Comparison of ENCODE assay signal across 8 mouse cellular contexts in genomic region chr1:69685890-69686490, GRCm38 (mm10). TPM values are rescaled to one million over a fixed set of nuclear protein-coding genes. Genes with fewer than 3 reads are reported as not detected.
A peak's percentile ranks its signal among the peaks of the same experiment; 100 is the strongest.
DNase-seq lines count a peak whose midpoint lies in the region; TF ChIP-seq lines count a peak whose summit lies in the region.

No protein-coding gene starts in this region.

- TF ChIP-seq CTCF in bone marrow macrophage, adult 2 months (IDR thresholded peaks at IDR 0.05; ENCODE audit: low read depth, low read length): no peak

- H3K27ac ChIP-seq in bone marrow macrophage, adult 2 months (ENCODE audit: insufficient read depth, low read depth, low read length): no peak overlapping the region
- peak overlapping the region; percentile 95 for H3K27ac ChIP-seq in hindbrain, embryonic 10.5 days
- H3K27ac ChIP-seq in macrophage: no peak overlapping the region

- DNase-seq in kidney, adult 9 months: peak; percentile 3
- DNase-seq in kidney, postnatal 25 days: no peak
- DNase-seq in hindbrain, embryonic 10.5 days (ENCODE audit: low spot score): peak; percentile 37
- DNase-seq in right cerebral cortex, postnatal 14 days: no peak
- no peak for DNase-seq in adrenal gland, postnatal 4 days (ENCODE audit: low spot score in 2 of 2)
- DNase-seq in cerebellum, adult 9-11 months: no peak

- H3K4me1 ChIP-seq in bone marrow macrophage, adult 2 months (ENCODE audit: control insufficient read depth, insufficient read depth, low read length): no peaks in the 10 kb centered on the region
- peaks cover 24% of the 10 kb centered on the region for H3K4me1 ChIP-seq in hindbrain, embryonic 10.5 days (replicated peaks)

- H3K4me3 ChIP-seq in bone marrow macrophage, adult 2 months (ENCODE audit: insufficient read depth, low read length): peak overlapping the region; percentile 8; the same call in 1 of the 2 replicates
- peak overlapping the region; percentile 77 for H3K4me3 ChIP-seq in hindbrain, embryonic 10.5 days
- H3K4me3 ChIP-seq in macrophage (ENCODE audit: inconsistent target): peak overlapping the region; percentile 50

- no peaks in the 10 kb centered on the region for H3K27me3 ChIP-seq in hindbrain, embryonic 10.5 days (ENCODE audit: insufficient read depth, poor library complexity, severe bottlenecking)

- H3K36me3 ChIP-seq in hindbrain, embryonic 10.5 days: no peaks in the 10 kb centered on the region
- no peaks in the 10 kb centered on the region for H3K36me3 ChIP-seq in macrophage (ENCODE audit: inconsistent target)

- TF ChIP-seq POLR2A in bone marrow macrophage, adult 2 months (IDR thresholded peaks at IDR 0.05; ENCODE audit: borderline replicate concordance, low read depth, low read length): no peak

- no peaks in the 10 kb centered on the region for H3K9me3 ChIP-seq in hindbrain, embryonic 10.5 days

- no peaks in the 10 kb centered on the region for H3K79me2 ChIP-seq in macrophage (ENCODE audit: inconsistent target)

- WGBS in hindbrain, embryonic 10.5 days: under 1% methylated on average over 15 of the region's 15 CpGs
- 0% methylated on average over 7 of the region's 15 CpGs for WGBS in macrophage (ENCODE audit: missing documents)

RNA-seq across cellular contexts. Expression of gene Ikzf2, which starts 1.1 kb away (rescaled TPM):
- 1.7 and 1.8 TPM in 2 replicates for polyA plus RNA-seq in bone marrow macrophage, adult 2 months (2012; ENCODE audit: insufficient read depth, insufficient read length, missing spikeins)
- 6.1 and 6.5 TPM in 2 replicates for polyA plus RNA-seq in hindbrain, embryonic 10.5 days (2016; fragmentation: Nextera tagmentation; extraction: Ambion mirVana)
- total RNA-seq in macrophage (2018; cell fraction: chromatin; rRNA removed): 10 to 100 TPM in 10 of 26 experiments, 1 to 10 TPM in 16; 2.7 to 22.0 (median 9.3) TPM
- 1 to 10 TPM in 24 of 26 experiments, under 1 TPM in 2; 0.65 to 2.9 (median 1.7) TPM for total RNA-seq in macrophage (2018; cell fraction: cytosol; rRNA removed)
- 10 to 100 TPM in 2 of 26 experiments, 1 to 10 TPM in 23, under 1 TPM in 1; 0.96 to 11.2 (median 4.8) TPM for total RNA-seq in macrophage (2018; cell fraction: nucleus; rRNA removed)
- polyA plus RNA-seq in macrophage (2018): 0.59 to 1.1 TPM (median 0.60 TPM) in 3 replicates
- 10 to 100 TPM; 11.3 to 11.7 TPM for total RNA-seq in adrenal gland, postnatal 4 days (2021)

Comparison
In these comparisons a context has a peak if more than half of its experiments do, and no peak if none do; other contexts are left out.
1. DNase-seq: peak in kidney, adult 9 months (single experiment) and hindbrain, embryonic 10.5 days (single experiment); none in kidney, postnatal 25 days (0 of 2), right cerebral cortex, postnatal 14 days (single experiment), adrenal gland, postnatal 4 days (0 of 2) and cerebellum, adult 9-11 months (single experiment).
2. H3K4me3 ChIP-seq: peak in every context shown above with its lines; median percentile 77 in hindbrain, embryonic 10.5 days; 50 in macrophage; 8 in bone marrow macrophage, adult 2 months.